Mouse (Mus musculus) liver, embryonic 11.5 days (tissue): ENCODE data around the gene Nek11. TPM values are rescaled to one million over a fixed set of nuclear protein-coding genes. Genes with fewer than 3 reads are reported as not detected.

Experiments used
- ATAC-seq: fragments of 200-750 bp; cut with Nextera tagmentation; replicated peaks from 2 replicates; pipeline ENCODE4 v1.8.0; 2017; ENCODE audit warnings: moderate number of reproducible peaks, mild to moderate bottlenecking, moderate TSS enrichment, moderate library complexity; ENCODE audit not compliant: low FRiP score
- DNase-seq: peaks from one replicate; pipeline ENCODE4 v3.0.0-alpha.2; 2017; ENCODE audit warnings: low spot score
- H3K27ac ChIP-seq: fragments of 300-500 bp; sonication (generic); 2 replicates; pipeline ENCODE4 v1.5.1; 2014; ENCODE audit warnings: mild to moderate bottlenecking, low read depth, low read length, control low read depth
- H3K27me3 ChIP-seq: fragments of 300-500 bp; sonication (generic); replicated peaks from 2 replicates; pipeline ENCODE4 v1.6.1; 2014; ENCODE audit warnings: low read length, mixed read lengths; ENCODE audit not compliant: control insufficient read depth, insufficient read depth
- H3K36me3 ChIP-seq: fragments of 300-500 bp; sonication (generic); 2 replicates; pipeline ENCODE4 v1.6.1; 2014; ENCODE audit warnings: mild to moderate bottlenecking, low read length, moderate library complexity, mixed read lengths; ENCODE audit not compliant: control insufficient read depth, insufficient read depth
- H3K4me1 ChIP-seq: fragments of 300-500 bp; sonication (generic); replicated peaks from 2 replicates; pipeline ENCODE4 v1.6.1; 2014; ENCODE audit warnings: low read length, mixed read lengths; ENCODE audit not compliant: control insufficient read depth, insufficient read depth
- H3K4me2 ChIP-seq: fragments of 300-500 bp; sonication (generic); 2 replicates; pipeline ENCODE4 v1.6.1; 2014; ENCODE audit warnings: mild to moderate bottlenecking, control low read depth, moderate library complexity
- H3K4me3 ChIP-seq: fragments of 300-500 bp; sonication (generic); 2 replicates; pipeline ENCODE4 v1.5.1; 2014; ENCODE audit warnings: low read depth, low read length, control low read depth
- H3K9ac ChIP-seq: fragments of 300-500 bp; sonication (generic); 2 replicates; pipeline ENCODE4 v1.6.1; 2014; ENCODE audit warnings: low read depth, low read length, control low read depth
- H3K9me3 ChIP-seq: fragments of 300-500 bp; sonication (generic); 2 replicates; pipeline ENCODE4 v1.6.1; 2016; ENCODE audit warnings: low read length, inconsistent platforms, mixed read lengths; ENCODE audit not compliant: control insufficient read depth
- WGBS: fragments of 180-500 bp; shearing (Covaris S2); extraction: QIAGEN DNeasy Blood & Tissue Kit; methylation state at CpG from one replicate; pipeline ENCODE4 v1.1.7; 2014; 5-methylcytosine and 5-hydroxymethylcytosine counted together
- polyA plus RNA-seq: library from polyadenylated mRNA; unstranded; fragments of >200 nt; fragmentation: Nextera tagmentation; extraction: Ambion mirVana; gene quantifications from 2 replicates; pipeline ENCODE4 v1.2.1, GENCODE M21; 2014

Gene Nek11
- polyA plus RNA-seq, 1 experiment from 2014 or later: 0.29 TPM

- WGBS: 52% methylated on average over 2 of the region's 2 CpGs
- DNase-seq: no peak
These were observed 132.2 kb downstream of the Nek11 start for GRCm38 (mm10) chr9:105263140-105263539.

GRCm38 (mm10) chr9:105257668-105258067, 137.7 kb downstream of the Nek11 start:
- H3K27ac ChIP-seq: no peak overlapping the region
- ATAC-seq: no peak
- no peaks in the 10 kb centered on the region for H3K27me3 ChIP-seq
- 76% methylated on average over 10 of the region's 10 CpGs for WGBS
- no peaks in the 10 kb centered on the region for H3K36me3 ChIP-seq
- H3K4me3 ChIP-seq: no peak overlapping the region
- H3K9ac ChIP-seq: no peak overlapping the region
- DNase-seq: no peak
- no peaks in the 10 kb centered on the region for H3K4me1 ChIP-seq
- H3K9me3 ChIP-seq: no peaks in the 10 kb centered on the region
- H3K4me2 ChIP-seq: no peak overlapping the region

More at GRCm38 (mm10) chr9:105263140-105263539, 132.2 kb downstream of the Nek11 start:
- Histone ChIP-seq H3K27me3 (no peaks in the 10 kb centered on the region), H3K4me3 (no peak overlapping the region), H3K9me3 (no peaks in the 10 kb centered on the region), H3K9ac (no peak overlapping the region), H3K36me3 (no peaks in the 10 kb centered on the region), H3K4me1 (no peaks in the 10 kb centered on the region), H3K4me2 (no peak overlapping the region), H3K27ac (no peak overlapping the region)
- ATAC-seq: no peak

DNA sequence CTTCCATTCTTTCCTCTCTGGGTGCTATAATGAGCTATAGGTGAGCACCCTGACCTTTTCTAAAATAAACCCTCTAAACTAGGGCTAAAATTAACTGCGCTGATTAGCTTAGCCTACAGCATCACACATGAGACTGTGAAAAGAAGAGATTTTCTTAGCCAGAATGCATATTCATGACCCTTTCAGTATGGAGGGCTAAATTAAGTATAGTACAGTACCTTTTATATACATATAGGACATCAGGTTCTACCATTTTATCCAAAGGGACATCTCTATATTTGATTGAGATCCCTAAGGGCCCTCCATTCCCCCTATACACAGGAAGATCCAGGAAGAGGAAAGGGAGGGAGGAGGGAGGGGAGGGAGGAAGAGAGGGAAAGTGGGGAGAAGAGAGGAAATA, 141.2 kb downstream of the Nek11 start:
- Histone ChIP-seq H3K36me3 (no peaks in the 10 kb centered on the region), H3K4me2 (no peak overlapping the region), H3K27ac (no peak overlapping the region), H3K4me1 (no peaks in the 10 kb centered on the region), H3K4me3 (no peak overlapping the region), H3K9me3 (no peaks in the 10 kb centered on the region), H3K9ac (no peak overlapping the region), H3K27me3 (no peaks in the 10 kb centered on the region)
- DNase-seq (no peak), ATAC-seq (no peak)
- 80% methylated on average over 1 of the region's 1 CpGs for WGBS

DNA sequence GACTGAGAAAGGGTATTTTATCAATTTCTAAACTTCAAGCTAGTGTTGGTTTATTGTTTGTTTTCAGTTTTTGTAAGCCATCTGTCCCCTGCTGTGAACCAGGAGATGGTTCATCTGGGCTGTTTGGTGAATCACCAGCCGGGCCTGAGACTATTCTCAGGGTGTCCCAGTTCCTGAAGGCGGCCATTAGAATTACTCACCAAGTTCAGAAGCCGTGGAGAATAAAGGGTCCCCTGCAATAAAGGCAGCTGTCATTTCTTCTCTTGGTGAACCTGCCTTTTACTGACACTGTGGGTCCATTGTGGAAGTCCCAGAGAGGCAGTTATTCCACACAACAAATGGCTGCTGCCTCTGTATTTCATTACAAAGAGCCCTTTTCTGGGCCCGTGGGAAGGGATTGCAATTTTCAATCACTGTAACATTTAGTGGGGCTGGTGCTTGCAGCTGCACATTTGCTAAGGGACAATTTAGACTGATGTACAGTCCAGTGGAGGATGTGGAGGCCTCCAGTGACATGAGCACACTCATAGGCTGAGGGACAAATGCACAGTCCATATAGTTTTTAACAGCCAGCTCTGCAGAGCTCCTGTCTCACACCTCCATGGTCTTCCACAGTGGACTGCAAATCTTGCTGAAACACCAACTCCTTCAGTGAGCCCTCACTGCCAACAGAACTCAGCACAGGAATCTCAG, 142.8 kb downstream of the Nek11 start:
- Histone ChIP-seq H3K27me3 (no peaks in the 10 kb centered on the region), H3K27ac (no peak overlapping the region), H3K36me3 (no peaks in the 10 kb centered on the region), H3K9ac (no peak overlapping the region), H3K9me3 (no peaks in the 10 kb centered on the region), H3K4me1 (no peaks in the 10 kb centered on the region), H3K4me3 (no peak overlapping the region), H3K4me2 (no peak overlapping the region)
- WGBS: 74% methylated on average over 4 of the region's 4 CpGs
- ATAC-seq (no peak), DNase-seq (no peak)

GRCm38 (mm10) chr9:105251256-105251655, 144.1 kb downstream of the Nek11 start:
- Histone ChIP-seq H3K27ac (no peak overlapping the region), H3K36me3 (no peaks in the 10 kb centered on the region), H3K4me3 (no peak overlapping the region), H3K4me2 (no peak overlapping the region), H3K27me3 (no peaks in the 10 kb centered on the region), H3K4me1 (no peaks in the 10 kb centered on the region), H3K9ac (no peak overlapping the region), H3K9me3 (no peaks in the 10 kb centered on the region)
- no peak for DNase-seq
- 87% methylated on average over 4 of the region's 4 CpGs for WGBS
- no peak for ATAC-seq

GRCm38 (mm10) chr9:105244024-105244423, 151.3 kb downstream of the Nek11 start:
- WGBS: 32% methylated on average over 5 of the region's 5 CpGs
- H3K36me3 ChIP-seq: no peaks in the 10 kb centered on the region
- H3K4me1 ChIP-seq: no peaks in the 10 kb centered on the region
- no peak for ATAC-seq
- no peaks in the 10 kb centered on the region for H3K27me3 ChIP-seq
- H3K4me2 ChIP-seq: no peak overlapping the region
- H3K9me3 ChIP-seq: no peaks in the 10 kb centered on the region
- H3K27ac ChIP-seq: no peak overlapping the region
- no peak for DNase-seq
- H3K9ac ChIP-seq: no peak overlapping the region
- no peak overlapping the region for H3K4me3 ChIP-seq

- H3K4me1 ChIP-seq: no peaks in the 10 kb centered on the region
- 62% methylated on average over 4 of the region's 4 CpGs for WGBS
- H3K4me2 ChIP-seq: no peak overlapping the region
- H3K36me3 ChIP-seq: no peaks in the 10 kb centered on the region
- H3K27ac ChIP-seq: no peak overlapping the region
- ATAC-seq (no peak), DNase-seq (no peak)
- H3K9me3 ChIP-seq: no peaks in the 10 kb centered on the region
- no peak overlapping the region for H3K4me3 ChIP-seq
- H3K27me3 ChIP-seq: no peaks in the 10 kb centered on the region
- H3K9ac ChIP-seq: no peak overlapping the region
These were observed 180.9 kb downstream of the Nek11 start for GRCm38 (mm10) chr9:105214434-105214833.

GRCm38 (mm10) chr9:105200305-105200704, 195.0 kb downstream of the Nek11 start:
- WGBS: 76% methylated on average over 1 of the region's 1 CpGs
- H3K27ac ChIP-seq: no peak overlapping the region
- H3K4me2 ChIP-seq: no peak overlapping the region
- H3K36me3 ChIP-seq: no peaks in the 10 kb centered on the region
- no peaks in the 10 kb centered on the region for H3K4me1 ChIP-seq
- H3K9ac ChIP-seq: no peak overlapping the region
- DNase-seq: no peak
- H3K9me3 ChIP-seq: no peaks in the 10 kb centered on the region
- H3K27me3 ChIP-seq: no peaks in the 10 kb centered on the region
- no peak overlapping the region for H3K4me3 ChIP-seq
- ATAC-seq: no peak

GRCm38 (mm10) chr9:105186725-105187124, 208.6 kb downstream of the Nek11 start:
- DNase-seq (no peak), ATAC-seq (no peak)
- WGBS: 55% methylated on average over 3 of the region's 3 CpGs
- no peak overlapping the region for H3K27ac ChIP-seq
- H3K36me3 ChIP-seq: no peaks in the 10 kb centered on the region
- no peak overlapping the region for H3K9ac ChIP-seq
- H3K4me1 ChIP-seq: no peaks in the 10 kb centered on the region
- H3K27me3 ChIP-seq: no peaks in the 10 kb centered on the region
- no peaks in the 10 kb centered on the region for H3K9me3 ChIP-seq
- H3K4me2 ChIP-seq: no peak overlapping the region
- H3K4me3 ChIP-seq: no peak overlapping the region
